Mouse (Mus musculus) hindbrain, postnatal 0 days (tissue): ENCODE data around the gene Ajap1. TPM values are rescaled to one million over a fixed set of nuclear protein-coding genes. Genes with fewer than 3 reads are reported as not detected.

Experiments used
- ATAC-seq: fragments of 200-750 bp; cut with Nextera tagmentation; 2 replicates; pipeline ENCODE4 v1.8.0; 2017; ENCODE audit warnings: mild to moderate bottlenecking, moderate TSS enrichment, moderate library complexity
- DNase-seq: peaks from one replicate; pipeline ENCODE4 v3.0.0-alpha.2; 2015; ENCODE audit warnings: low spot score
- H3K27ac ChIP-seq: fragments of 300-500 bp; sonication (generic); 2 replicates; pipeline ENCODE4 v1.5.1; 2014; ENCODE audit warnings: mild to moderate bottlenecking
- H3K27me3 ChIP-seq: fragments of 300-500 bp; sonication (generic); 2 replicates; pipeline ENCODE4 v1.6.1; 2014; ENCODE audit warnings: low read length, mixed read lengths; ENCODE audit not compliant: insufficient read depth
- H3K36me3 ChIP-seq: fragments of 300-500 bp; sonication (generic); 2 replicates; pipeline ENCODE4 v1.6.1; 2014; ENCODE audit warnings: low read length, mixed read lengths; ENCODE audit not compliant: insufficient read depth
- H3K4me1 ChIP-seq: fragments of 300-500 bp; sonication (generic); 2 replicates; pipeline ENCODE4 v1.6.1; 2014; ENCODE audit warnings: antibody characterized with exemption, low read length, mixed read lengths; ENCODE audit not compliant: insufficient read depth
- H3K4me2 ChIP-seq: fragments of 300-500 bp; sonication (generic); 2 replicates; pipeline ENCODE4 v1.6.1; 2014; ENCODE audit warnings: low read depth, mild to moderate bottlenecking, low read length, moderate library complexity, mixed read lengths
- H3K4me3 ChIP-seq: fragments of 300-500 bp; sonication (generic); 2 replicates; pipeline ENCODE4 v1.5.1; 2014; ENCODE audit warnings: low read length
- H3K9ac ChIP-seq: fragments of 300-500 bp; sonication (generic); replicated peaks from 2 replicates; pipeline ENCODE4 v1.6.1; 2014; ENCODE audit warnings: mild to moderate bottlenecking, low read length, moderate library complexity, mixed read lengths
- H3K9me3 ChIP-seq: fragments of 300-500 bp; sonication (generic); 2 replicates; pipeline ENCODE4 v1.6.1; 2016; ENCODE audit warnings: low read length, mixed read lengths
- CTCF ChIP-seq: IDR thresholded peaks from 2 replicates; pipeline ENCODE4 v1.5.1; 2016; ENCODE audit warnings: antibody characterized with exemption, control low read depth, low read depth
- WGBS: fragments of 180-500 bp; shearing (Covaris S2); extraction: QIAGEN DNeasy Blood & Tissue Kit; methylation state at CpG from one replicate; pipeline ENCODE4 v1.1.7; 2014; 5-methylcytosine and 5-hydroxymethylcytosine counted together
- polyA plus RNA-seq: library from polyadenylated mRNA; unstranded; fragments of >200 nt; fragmentation: Nextera tagmentation; extraction: Ambion mirVana; gene quantifications from 2 replicates; pipeline ENCODE4 v1.2.1, GENCODE M21; 2015
- total RNA-seq: library from RNA; depleted of rRNA; stranded (reverse); fragments of >200 nt; gene quantifications from 2 replicates; pipeline ENCODE4 v1.2.3, GENCODE M21; 2014

Ajap1 gene
- total and polyA plus RNA-seq, 2 experiments from 2014 or later, result 32.2 to 81.0 TPM

DNA sequence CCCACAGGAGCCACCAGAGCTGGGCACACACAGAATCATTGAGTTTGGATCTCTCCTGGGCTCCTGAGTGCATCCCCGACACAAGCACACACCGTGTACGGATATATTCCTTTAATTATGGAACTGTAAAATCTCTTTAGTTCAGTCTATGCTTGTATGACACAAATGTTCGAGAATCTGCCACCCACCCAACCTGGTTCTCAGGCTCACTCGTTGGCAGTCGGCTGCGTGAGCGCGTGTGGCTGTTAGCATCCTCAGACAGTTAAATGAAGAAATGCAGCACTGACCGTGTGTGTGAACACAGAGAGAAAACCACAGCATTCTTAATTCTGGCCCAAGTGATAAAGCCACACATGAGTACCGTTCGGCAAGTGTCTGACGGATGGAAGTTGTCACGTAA, 109.5 kb downstream of the Ajap1 start:
- ATAC-seq (no peak), DNase-seq (no peak)
- Histone ChIP-seq H3K27me3 (no peaks in the 10 kb centered on the region), H3K4me2 (no peak overlapping the region), H3K36me3 (no peaks in the 10 kb centered on the region), H3K27ac (no peak overlapping the region), H3K9me3 (no peaks in the 10 kb centered on the region), H3K4me3 (no peak overlapping the region), H3K9ac (no peak overlapping the region), H3K4me1 (no peaks in the 10 kb centered on the region)
- WGBS, result 82% methylated on average over 14 of the region's 14 CpGs
- TF ChIP-seq CTCF, result no peak

- 44% methylated on average over 10 of the region's 10 CpGs for WGBS
- DNase-seq (no peak), ATAC-seq (0 out of 2 replicates have a peak, but pooled peaks have one; percentile 18)
- Histone ChIP-seq H3K27ac (no peak overlapping the region), H3K4me3 (no peak overlapping the region), H3K4me1 (no peaks in the 10 kb centered on the region), H3K9ac (no peak overlapping the region), H3K27me3 (no peaks in the 10 kb centered on the region), H3K36me3 (no peaks in the 10 kb centered on the region), H3K9me3 (no peaks in the 10 kb centered on the region), H3K4me2 (no peak overlapping the region)
- no peak for TF ChIP-seq CTCF
Observed at GRCm38 (mm10) chr4:153368620-153369159, 113.9 kb downstream of the Ajap1 start.

DNA sequence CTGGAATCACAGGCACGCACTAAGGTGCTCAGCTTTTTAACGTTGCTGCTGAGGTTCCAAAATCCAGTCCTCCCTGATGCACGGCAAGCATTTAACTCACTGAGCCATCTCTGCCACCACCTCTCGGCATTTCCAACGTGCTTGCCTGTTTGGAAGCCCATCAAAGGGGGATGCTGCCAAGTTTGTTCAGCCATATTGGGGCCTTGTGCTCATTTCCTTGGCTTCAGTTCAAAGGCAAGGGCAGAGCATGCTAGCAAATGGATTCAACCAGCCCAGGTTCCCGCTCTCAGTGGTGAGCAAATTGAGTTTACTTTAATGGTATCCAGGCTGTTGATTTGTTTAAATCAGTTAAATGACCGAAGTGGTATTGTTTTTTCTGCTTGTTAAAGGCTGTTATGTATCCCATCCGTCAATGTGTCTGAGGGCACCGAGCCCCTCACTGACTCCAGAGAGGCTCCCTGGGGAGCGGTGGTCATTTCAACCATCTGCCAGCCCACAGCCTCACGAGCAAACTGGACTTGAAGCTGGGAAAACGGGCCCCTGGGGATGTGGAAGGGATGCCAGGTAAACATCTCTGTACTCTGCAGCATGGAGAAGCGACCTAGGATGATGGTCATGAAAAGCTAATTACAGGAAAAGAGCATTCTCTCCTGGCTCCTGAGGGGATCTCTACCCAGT, 121.6 kb downstream of the Ajap1 start:
- Histone ChIP-seq H3K9ac (no peak overlapping the region), H3K4me1 (peaks cover 19% of the 10 kb centered on the region; the same call in 1 of the 2 replicates), H3K4me2 (no peak overlapping the region), H3K27me3 (no peaks in the 10 kb centered on the region), H3K36me3 (no peaks in the 10 kb centered on the region), H3K4me3 (no peak overlapping the region), H3K9me3 (no peaks in the 10 kb centered on the region), H3K27ac (0 out of 2 replicates have a peak overlapping the region, but pooled peaks have one; percentile 17)
- TF ChIP-seq CTCF, result no peak
- peak; percentile 25; the same call in 1 of the 2 replicates for ATAC-seq
- WGBS, result 24% methylated on average over 13 of the region's 13 CpGs
- peak; percentile 87 for DNase-seq

GRCm38 (mm10) chr4:153358243-153358550, 124.4 kb downstream of the Ajap1 start:
- no peaks in the 10 kb centered on the region for H3K36me3 ChIP-seq
- peaks cover 19% of the 10 kb centered on the region; the same call in 1 of the 2 replicates for H3K4me1 ChIP-seq
- no peaks in the 10 kb centered on the region for H3K9me3 ChIP-seq
- no peak for TF ChIP-seq CTCF
- H3K9ac ChIP-seq, result no peak overlapping the region
- peak overlapping the region; percentile 17; the same call in 1 of the 2 replicates for H3K27ac ChIP-seq
- no peak overlapping the region for H3K4me3 ChIP-seq
- no peaks in the 10 kb centered on the region for H3K27me3 ChIP-seq
- WGBS, result 22% methylated on average over 7 of the region's 7 CpGs
- ATAC-seq (peak; percentile 72), DNase-seq (peak; percentile 67)
- H3K4me2 ChIP-seq, result no peak overlapping the region

- Histone ChIP-seq H3K4me2 (no peak overlapping the region), H3K27me3 (no peaks in the 10 kb centered on the region), H3K4me3 (no peak overlapping the region), H3K9ac (no peak overlapping the region), H3K9me3 (no peaks in the 10 kb centered on the region), H3K4me1 (peaks cover 19% of the 10 kb centered on the region; the same call in 1 of the 2 replicates), H3K36me3 (no peaks in the 10 kb centered on the region), H3K27ac (peak overlapping the region; percentile 17; the same call in 1 of the 2 replicates)
- 44% methylated on average over 9 of the region's 9 CpGs for WGBS
- ATAC-seq (peak; percentile 67), DNase-seq (peak; percentile 43)
- no peak for TF ChIP-seq CTCF
Observed at GRCm38 (mm10) chr4:153357539-153358242, 124.9 kb downstream of the Ajap1 start.

GRCm38 (mm10) chr4:153356236-153356635, 126.4 kb downstream of the Ajap1 start:
- Histone ChIP-seq H3K4me1 (peaks cover 15% of the 10 kb centered on the region; the same call in 1 of the 2 replicates), H3K36me3 (no peaks in the 10 kb centered on the region), H3K27me3 (no peaks in the 10 kb centered on the region), H3K27ac (no peak overlapping the region), H3K9me3 (no peaks in the 10 kb centered on the region), H3K4me3 (no peak overlapping the region), H3K9ac (no peak overlapping the region), H3K4me2 (no peak overlapping the region)
- no peak for TF ChIP-seq CTCF
- WGBS, result 73% methylated on average over 4 of the region's 4 CpGs
- DNase-seq (no peak), ATAC-seq (no peak)

DNA sequence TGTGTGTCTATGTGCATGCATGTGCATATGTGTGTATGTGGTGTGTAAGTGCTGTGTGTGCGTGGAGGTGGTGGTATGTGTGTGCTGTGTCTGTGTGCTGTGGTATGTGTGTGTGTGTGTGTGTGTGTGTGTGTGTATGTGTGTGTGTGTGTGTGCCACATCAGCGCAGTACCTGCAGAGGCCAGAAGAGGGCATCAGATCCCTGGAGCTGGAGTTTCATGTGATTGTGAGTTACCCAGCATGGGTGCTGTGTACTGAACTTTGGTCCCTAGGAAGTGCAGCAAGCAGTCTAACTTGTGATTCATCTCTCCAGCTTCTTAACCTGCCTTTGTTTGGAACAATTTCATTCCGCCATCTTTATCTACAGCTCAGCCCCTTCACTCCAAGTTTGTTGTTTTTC, 137.6 kb downstream of the Ajap1 start:
- Histone ChIP-seq H3K4me1 (no peaks in the 10 kb centered on the region), H3K9me3 (no peaks in the 10 kb centered on the region), H3K4me2 (no peak overlapping the region), H3K36me3 (no peaks in the 10 kb centered on the region), H3K27me3 (no peaks in the 10 kb centered on the region), H3K27ac (no peak overlapping the region), H3K4me3 (no peak overlapping the region), H3K9ac (no peak overlapping the region)
- TF ChIP-seq CTCF, result peak; percentile 39; the same call in 1 of the 2 replicates
- no peak for ATAC-seq
- 97% methylated on average over 3 of the region's 3 CpGs for WGBS
- DNase-seq, result no peak
